In genomic region chr13:97510431-97511261, GRCm38 (mm10) we compare ENCODE assay signal across 10 mouse cellular contexts.
DNase-seq lines count a peak whose midpoint lies in the region; ATAC-seq and TF ChIP-seq lines count a peak whose summit lies in the region.
"Had no signal": no experiment of that assay in that cellular context is flagged by ENCODE, and none has a peak within 500 bp of the region (broad histone marks: within the 10 kb centered on the region; RNA-seq: fewer than 3 reads in every experiment).

No protein-coding gene starts in this region.

- 77% methylated on average over 10 of the region's 10 CpGs for WGBS in neural tube, embryonic 13.5 days
- WGBS in limb, embryonic 10.5 days = 84% methylated on average over 10 of the region's 10 CpGs
- WGBS in thymus, adult 2 months = 11% methylated on average over 10 of the region's 10 CpGs

- peaks cover 19% of the 10 kb centered on the region for H3K4me1 ChIP-seq in neural tube, embryonic 13.5 days (replicated peaks)
- peaks cover 31% of the 10 kb centered on the region for H3K4me1 ChIP-seq in limb, embryonic 10.5 days
- H3K4me1 ChIP-seq in thymus, adult 2 months (replicated peaks; ENCODE audit: control insufficient read depth, insufficient read depth, low read length) = peaks cover 5% of the 10 kb centered on the region

- peak overlapping the region; percentile 20; the same call in 1 of the 2 replicates for H3K27ac ChIP-seq in neural tube, embryonic 13.5 days (replicated peaks)
- H3K27ac ChIP-seq in limb, embryonic 10.5 days = 0 out of 2 replicates have a peak overlapping the region, but pooled peaks have one; percentile 3
- no peak overlapping the region for H3K27ac ChIP-seq in thymus, adult 2 months (ENCODE audit: control insufficient read depth, insufficient read depth, low read length)

- no peak overlapping the region for H3K4me3 ChIP-seq in neural tube, embryonic 13.5 days
- H3K4me3 ChIP-seq in limb, embryonic 10.5 days = no peak overlapping the region
- no peak overlapping the region for H3K4me3 ChIP-seq in thymus, adult 2 months (ENCODE audit: control insufficient read depth, insufficient read depth, low read length)

- ATAC-seq in frontal cortex, adult (ENCODE audit: low TSS enrichment) = peak; percentile 23; the same call in 1 of the 2 replicates
- peak; percentile 53; the same call in 1 of the 2 replicates for ATAC-seq in neural tube, embryonic 13.5 days (ENCODE audit: low read depth)
- no peak for ATAC-seq in CD4-positive, CD25-positive, alpha-beta regulatory T cell, adult 4 months

- no peaks in the 10 kb centered on the region for H3K36me3 ChIP-seq in neural tube, embryonic 13.5 days
- no peaks in the 10 kb centered on the region for H3K36me3 ChIP-seq in limb, embryonic 10.5 days
- H3K36me3 ChIP-seq in thymus, adult 2 months (ENCODE audit: control insufficient read depth, insufficient read depth, low read length) = no peaks in the 10 kb centered on the region

- no peak overlapping the region for H3K9ac ChIP-seq in neural tube, embryonic 13.5 days

- no peak for DNase-seq in frontal cortex, postnatal 10 days (ENCODE audit: low spot score in 2 of 2)
- DNase-seq in neural tube, embryonic 10.5 days (ENCODE audit: extremely low spot score, low spot score) = no peak
- no peak for DNase-seq in limb, embryonic 10.5 days (ENCODE audit: low spot score)
- peak; percentile 71 for DNase-seq in yolk sac, embryonic 10.5 days (ENCODE audit: low spot score)
- DNase-seq in thymus, adult 2 months = no peak
- DNase-seq: kidney, postnatal 14 days had no signal

- H3K9me3 ChIP-seq in neural tube, embryonic 13.5 days = no peaks in the 10 kb centered on the region
- H3K9me3 ChIP-seq in limb, embryonic 10.5 days (replicated peaks) = no peaks in the 10 kb centered on the region

- TF ChIP-seq POLR2A in thymus, adult 2 months (IDR thresholded peaks at IDR 0.05; ENCODE audit: control insufficient read depth, extremely low read depth, insufficient read depth, low read length, poor library complexity) = no peak

- no peak overlapping the region for H3K4me2 ChIP-seq in neural tube, embryonic 13.5 days

- H3K27me3 ChIP-seq in neural tube, embryonic 13.5 days = no peaks in the 10 kb centered on the region
- H3K27me3 ChIP-seq in limb, embryonic 10.5 days (ENCODE audit: low read depth, poor library complexity, severe bottlenecking) = no peaks in the 10 kb centered on the region
- no peaks in the 10 kb centered on the region for H3K27me3 ChIP-seq in thymus, adult 2 months (ENCODE audit: control insufficient read depth, insufficient read depth, low read length)
- H3K27me3 ChIP-seq: CH12.LX had no signal

- TF ChIP-seq CTCF in thymus, adult 2 months (IDR thresholded peaks at IDR 0.05; ENCODE audit: borderline replicate concordance, control insufficient read depth, extremely low read depth, insufficient read depth, low read length, poor library complexity) = no peak
